Mouse (Mus musculus): ENCODE results near the gene Gpx4.

Gpx4 gene

DNA sequence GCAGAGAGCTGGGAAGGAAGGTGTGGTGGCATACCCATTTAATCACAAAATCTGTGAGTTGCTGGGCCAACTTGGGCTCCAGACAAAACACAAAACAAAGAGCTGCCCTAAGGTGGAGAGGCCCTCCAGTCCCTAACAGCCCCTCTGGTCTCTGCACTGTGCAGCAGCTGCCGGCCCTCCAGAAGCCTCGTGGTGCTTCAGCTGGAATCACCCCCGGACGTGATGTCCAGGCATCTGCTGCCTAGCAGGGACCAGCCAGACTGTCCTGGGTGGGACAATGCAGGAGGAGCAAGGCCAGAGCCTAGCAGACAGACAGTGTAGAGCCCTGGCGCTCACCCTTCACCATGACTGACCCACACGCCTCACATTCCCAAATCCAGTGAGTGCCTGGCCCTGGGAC, 44.6 kb downstream of the Gpx4 start:
- ChIA-PET CTCF (interaction anchor here in 1 of 4 experiments (1.8 kb wide), 1 partner anchor 132 kb away, joined by 4 read pairs; the partner anchor contains the start of gene Wdr18), POLR2A (interaction anchor here in 2 of 4 experiments (0.6 to 2.1 kb wide), 7 partner anchors 9 to 116 kb away, joined by 3 to 7 read pairs (median 4); partner anchors contain the start of gene Sbno2 (in 1 of the 2))

DNA sequence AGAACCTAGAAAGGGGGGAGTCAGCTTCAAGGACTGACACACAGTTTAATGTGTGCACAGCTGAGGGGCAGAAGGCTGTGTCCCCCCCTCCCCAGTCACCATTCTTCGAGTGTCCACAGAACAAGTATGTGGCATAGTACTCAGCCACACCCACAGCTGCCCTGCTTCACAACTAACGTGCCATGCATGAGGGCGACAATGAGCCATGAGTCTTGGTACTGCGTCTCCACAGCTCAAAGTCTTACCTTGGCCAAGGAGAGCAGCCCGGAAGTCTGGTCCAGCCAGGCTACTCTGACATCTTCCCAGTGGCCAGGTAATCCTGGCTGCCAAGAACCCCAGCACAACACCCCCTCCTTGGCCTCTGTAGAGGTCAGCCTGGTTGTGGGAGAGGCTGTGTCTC, 45.7 kb downstream of the Gpx4 start:
- CTCF ChIA-PET: interaction anchor here in 2 of 4 experiments (0.5 to 1.8 kb wide), 3 partner anchors 21 to 133 kb away, joined by 3 to 4 read pairs (median 4); partner anchors contain the start of gene Wdr18 (in 1 of the 2)
- POLR2A ChIA-PET: interaction anchor here in 3 of 4 experiments (0.6 to 2.1 kb wide), 16 partner anchors 9 to 663 kb away, joined by 3 to 7 read pairs (median 3); partner anchors contain the start of genes Sbno2 (in 1 of the 3) and Stk11 (in 1 of the 3)

DNA sequence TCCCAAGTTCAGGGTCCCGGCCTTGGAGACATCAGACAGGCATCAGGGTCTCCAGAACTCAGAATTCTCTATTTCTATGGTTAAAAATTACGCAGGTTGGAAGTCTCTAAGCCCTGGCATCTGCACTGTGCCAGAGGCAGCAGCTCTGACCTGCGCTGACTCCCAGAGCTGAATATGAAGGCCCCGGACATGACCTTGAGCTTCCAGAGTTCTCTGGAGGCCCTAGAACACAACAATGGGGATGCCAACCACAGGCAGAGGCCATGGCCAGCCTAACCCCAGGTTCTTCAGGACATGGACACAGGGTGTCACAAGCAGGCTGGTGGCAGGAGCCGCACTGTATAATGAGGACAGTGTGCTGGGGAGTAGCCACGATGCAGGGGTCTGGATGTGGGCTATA, 47.1 kb downstream of the Gpx4 start:
- ChIA-PET CTCF (interaction anchor here in 2 of 4 experiments (0.5 to 0.6 kb wide), 2 partner anchors 445 to 841 kb away, joined by 3 to 4 read pairs; no protein-coding TSS in a partner anchor), POLR2A (interaction anchor here in 2 of 4 experiments (0.7 to 2.0 kb wide), 3 partner anchors 40 to 328 kb away, joined by 3 to 6 read pairs (median 3); no protein-coding TSS in a partner anchor)

DNA sequence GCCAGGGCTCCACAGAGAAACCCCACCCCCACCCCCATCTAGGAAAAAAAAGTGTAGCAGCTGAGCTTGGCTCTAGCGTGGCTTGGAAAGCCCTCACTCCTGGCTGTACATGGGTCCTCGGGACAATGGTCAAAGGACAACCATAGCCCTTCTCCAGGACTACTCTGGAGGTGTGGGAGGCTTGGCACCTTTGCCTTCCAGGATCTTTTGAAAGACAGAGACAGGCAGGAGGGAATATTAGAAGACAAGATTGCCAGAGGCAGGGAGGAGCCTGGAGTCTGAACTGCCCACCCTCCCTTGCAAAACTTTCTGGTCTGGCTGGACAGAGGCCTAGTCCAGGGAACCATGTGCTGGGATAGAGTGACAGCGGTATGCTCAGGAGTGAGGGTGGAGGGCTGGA, 47.7 kb downstream of the Gpx4 start:
- ChIA-PET POLR2A (interaction anchor here in 2 of 4 experiments (0.7 to 2.0 kb wide), 7 partner anchors 10 to 329 kb away, joined by 3 to 6 read pairs (median 3); no protein-coding TSS in a partner anchor), CTCF (interaction anchor here in 1 of 4 experiments (0.5 to 0.6 kb wide), 2 partner anchors 245 to 445 kb away, joined by 3 to 4 read pairs; no protein-coding TSS in a partner anchor)

DNA sequence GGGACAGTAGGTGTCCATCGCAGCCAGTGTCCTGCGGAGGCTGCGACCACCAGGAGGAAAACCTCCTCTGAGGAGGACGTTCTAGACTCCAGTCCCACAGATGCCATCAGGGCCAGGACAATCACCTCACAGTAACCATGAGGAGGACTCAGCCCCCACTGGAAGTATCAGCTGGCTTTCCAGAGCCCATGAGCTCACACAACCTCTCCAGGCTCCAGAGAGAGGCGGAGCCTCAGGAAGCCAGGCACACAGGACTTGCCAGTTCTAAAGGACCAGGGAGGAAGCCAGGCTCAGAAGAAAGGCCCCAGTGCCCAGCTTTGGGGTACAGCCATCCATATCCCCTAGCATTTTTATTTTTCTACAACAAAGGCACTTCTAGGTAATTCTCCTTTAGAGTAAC, 48.6 kb downstream of the Gpx4 start:
- ChIA-PET CTCF (no interaction called here), POLR2A (interaction anchor here in 3 of 4 experiments (0.6 to 2.5 kb wide), 16 partner anchors 8 to 89 kb away, joined by 3 to 6 read pairs (median 3); partner anchors contain the start of genes 1600002K03Rik (in 1 of the 3) and Gpx4 (in 1 of the 3))

DNA sequence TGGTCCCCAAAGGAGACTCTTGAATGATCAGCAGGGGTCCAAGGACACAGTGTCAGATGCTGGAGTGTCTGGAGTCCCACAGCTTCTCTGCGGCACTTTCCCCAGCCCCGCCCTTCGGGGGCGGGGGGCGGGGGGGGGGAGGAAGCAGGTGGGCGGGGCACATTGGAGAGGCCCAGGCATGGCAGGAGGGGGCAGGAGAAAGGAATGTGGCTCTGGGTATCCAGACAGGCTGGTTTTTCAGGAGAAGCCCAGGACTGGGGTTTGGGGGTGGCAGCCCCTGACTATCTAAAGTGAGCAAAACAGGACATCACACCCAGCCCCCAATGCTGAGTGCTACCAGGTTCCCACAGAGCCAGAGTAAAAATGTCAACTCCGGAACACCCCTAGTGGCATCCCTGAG, 50.3 kb downstream of the Gpx4 start:
- CTCF ChIA-PET: interaction anchor here in 2 of 4 experiments (0.6 to 1.2 kb wide), 7 partner anchors 14 to 113 kb away, joined by 3 to 4 read pairs (median 4); partner anchors contain the start of genes Stk11 (in 1 of the 2) and Tmem259 (in 1 of the 2)
- POLR2A ChIA-PET: interaction anchor here in 2 of 4 experiments (0.6 to 2.8 kb wide), 10 partner anchors 8 to 243 kb away, joined by 3 to 11 read pairs (median 4); partner anchors contain the start of genes Ptbp1 (in 2 of the 2), Sbno2 (in 1 of the 2) and Stk11 (in 1 of the 2)

DNA sequence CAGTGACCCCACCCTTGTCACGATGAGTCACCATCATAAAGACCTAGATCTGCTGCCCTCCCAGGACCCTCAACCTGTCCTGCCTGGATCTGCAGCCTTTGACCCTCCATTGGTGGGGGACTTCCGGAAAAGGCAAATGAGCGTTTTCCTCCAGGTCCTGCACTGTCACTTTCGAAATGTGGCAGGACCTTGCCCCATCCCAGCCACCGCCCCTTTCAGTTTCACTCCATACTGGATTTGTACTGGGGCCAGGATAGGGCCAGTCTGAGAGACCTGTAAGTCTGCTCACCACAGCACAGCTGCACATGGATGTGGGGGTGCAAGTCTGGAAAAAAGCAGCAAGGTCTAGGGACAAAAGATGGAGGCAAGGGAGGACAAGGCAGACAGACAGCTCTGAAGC, 51.7 kb downstream of the Gpx4 start:
- POLR2A ChIA-PET: interaction anchor here in 2 of 4 experiments (0.5 to 2.8 kb wide), 5 partner anchors 8 to 88 kb away, joined by 3 to 13 read pairs (median 4); no protein-coding TSS in a partner anchor
- CTCF ChIA-PET: interaction anchor here in 2 of 4 experiments (0.6 kb wide), 3 partner anchors 101 to 330 kb away, joined by 3 to 8 read pairs (median 5); no protein-coding TSS in a partner anchor

DNA sequence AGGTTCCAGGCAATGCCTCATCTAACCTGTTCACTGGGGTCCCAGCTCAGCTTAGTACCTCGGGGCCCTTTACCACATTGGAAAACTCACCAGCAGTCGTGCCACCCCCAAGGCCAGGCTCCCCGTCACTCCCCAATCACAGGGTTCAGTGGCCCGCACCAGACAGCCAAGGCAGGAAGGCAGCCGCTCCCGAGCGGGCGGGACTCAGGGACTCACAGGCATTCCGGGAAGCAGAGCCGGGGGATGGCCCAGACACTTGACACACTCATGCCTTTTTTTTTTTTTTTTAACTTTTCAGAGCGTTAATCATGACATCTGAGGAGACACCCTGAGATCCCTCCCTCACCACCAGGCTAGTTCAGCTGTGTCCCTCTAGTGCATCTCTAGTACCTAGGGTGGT, 54.0 kb downstream of the Gpx4 start:
- CTCF ChIA-PET: interaction anchor here (0.6 to 1.4 kb wide), 4 partner anchors 18 to 125 kb away, joined by 3 to 6 read pairs (median 4); partner anchors contain the start of gene Mum1 (in 1 of the 4)
- POLR2A ChIA-PET: interaction anchor here in 2 of 4 experiments (0.6 to 2.5 kb wide), 6 partner anchors 14 to 67 kb away, joined by 3 to 8 read pairs (median 4); partner anchors contain the start of gene Stk11 (in 2 of the 2)

DNA sequence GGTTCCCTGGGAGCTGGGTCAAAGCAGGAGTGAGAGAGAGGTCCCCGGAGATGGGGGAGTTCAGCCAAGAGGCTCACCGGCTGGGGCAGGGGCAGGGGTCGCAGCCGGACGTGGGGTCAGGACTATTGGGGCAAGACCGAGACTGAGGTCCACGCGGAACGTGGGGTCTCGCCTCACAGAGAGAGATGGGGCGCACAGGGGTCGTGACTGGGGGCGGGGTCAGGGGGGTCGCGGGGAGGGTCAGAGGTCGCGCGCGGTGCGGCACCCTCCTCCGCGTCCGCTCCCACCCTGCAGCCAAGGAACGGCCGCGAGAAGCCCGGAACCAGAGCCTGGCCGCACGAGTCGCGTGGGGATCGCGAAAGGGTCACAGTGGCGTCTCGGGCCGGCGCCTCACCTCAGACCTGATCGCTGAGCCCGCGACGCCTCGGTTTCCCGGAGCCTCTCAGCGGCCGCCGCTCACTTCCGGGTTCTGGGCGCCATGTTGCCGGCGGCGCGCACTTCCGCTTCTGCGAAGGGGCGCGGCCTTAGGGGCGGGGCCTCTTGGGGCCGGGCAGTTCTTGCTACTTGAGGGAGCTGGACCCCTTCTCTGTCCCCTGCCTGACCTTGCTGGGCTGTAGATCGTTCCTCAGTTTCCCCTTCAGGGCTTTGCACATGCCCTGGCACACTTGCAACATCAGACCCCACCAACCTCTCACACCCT, 55.4 kb downstream of the Gpx4 start:
- CTCF ChIA-PET: no interaction called here
- POLR2A ChIA-PET: interaction anchor here in 3 of 4 experiments (0.6 to 1.7 kb wide), 17 partner anchors 8 to 193 kb away, joined by 3 to 7 read pairs (median 3); partner anchors contain the start of genes Med16 (in 1 of the 3), Rps15 (in 1 of the 3), Tmem259 (in 1 of the 3) and Wdr18 (in 1 of the 3)

DNA sequence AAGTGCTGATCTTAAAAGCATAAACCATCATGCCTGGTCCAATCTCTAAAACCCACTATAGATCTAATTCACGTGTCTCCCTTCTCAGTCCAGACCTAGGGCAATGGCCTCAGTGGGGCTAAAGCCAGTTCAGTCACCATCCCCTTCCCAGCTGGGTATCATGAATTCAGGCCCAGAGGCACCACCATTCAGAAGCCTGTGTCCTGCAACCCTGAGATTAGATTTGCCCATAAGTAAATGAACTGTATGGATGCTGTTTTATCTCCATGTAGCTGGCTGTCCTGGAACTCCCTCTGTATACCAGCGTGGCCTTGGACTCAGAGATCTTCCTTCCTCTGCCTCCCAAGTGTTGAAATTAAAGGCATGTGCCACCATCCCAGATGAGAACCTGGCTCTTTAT, 56.1 kb downstream of the Gpx4 start:
- ChIA-PET POLR2A (interaction anchor here in 3 of 4 experiments (0.6 to 2.4 kb wide), 19 partner anchors 7 to 194 kb away, joined by 3 to 10 read pairs (median 3); partner anchors contain the start of genes Wdr18 (in 2 of the 3), Med16 (in 1 of the 3) and Tmem259 (in 1 of the 3)), CTCF (interaction anchor here in 1 of 4 experiments (0.7 kb wide), 1 partner anchor 12 kb away, joined by 4 read pairs; the partner anchor contains the start of gene Stk11)

DNA sequence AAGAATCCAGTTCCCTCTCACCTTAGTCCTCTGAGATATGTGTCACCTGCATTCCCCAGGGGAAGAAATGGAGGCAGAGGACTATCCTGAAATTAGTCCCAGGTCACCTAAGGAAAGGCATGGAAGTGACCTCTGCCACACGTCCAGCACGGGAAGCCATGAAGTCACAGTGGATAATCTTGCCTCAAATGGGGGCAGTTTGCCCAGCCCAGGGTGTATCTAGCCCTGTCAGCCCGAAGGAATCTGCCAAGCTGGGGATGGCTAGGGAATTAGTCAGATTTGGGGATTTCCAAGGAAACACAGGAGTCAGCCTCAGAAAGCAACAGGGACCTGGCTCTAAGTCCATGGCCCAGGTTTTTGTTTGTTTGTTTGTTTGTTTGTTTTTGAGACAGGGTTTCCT, 57.2 kb downstream of the Gpx4 start:
- POLR2A ChIA-PET: interaction anchor here in 2 of 4 experiments (0.5 to 4.0 kb wide), 5 partner anchors 11 to 144 kb away, joined by 3 to 20 read pairs (median 3); partner anchors contain the start of genes Stk11 (in 1 of the 2) and Wdr18 (in 1 of the 2)
- CTCF ChIA-PET: interaction anchor here in 1 of 4 experiments (0.6 kb wide), 1 partner anchor 471 kb away, joined by 4 read pairs; no protein-coding TSS in a partner anchor

DNA sequence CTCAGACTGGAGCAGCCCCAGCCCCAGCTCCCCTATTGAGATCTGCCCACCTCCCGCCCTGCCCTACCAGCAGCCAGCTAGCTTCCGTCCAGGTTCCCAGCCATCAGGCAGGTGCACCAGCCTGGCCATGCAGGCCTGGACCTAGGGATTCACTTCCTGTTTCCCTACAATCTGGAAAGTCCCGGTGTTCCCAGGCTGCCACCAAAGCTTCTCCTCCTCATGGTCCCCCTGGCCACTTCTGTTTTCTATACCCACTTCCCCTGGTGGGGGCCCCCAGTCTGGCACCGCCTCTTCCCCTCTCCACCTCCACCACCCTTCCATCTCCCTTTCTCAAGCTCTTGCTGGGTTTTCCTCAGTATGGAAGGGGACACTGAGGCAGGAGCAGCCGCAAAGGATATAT, 58.5 kb downstream of the Gpx4 start, which contains the start of gene Sbno2:
Sbno2 (minus strand) TSS at position 112 of the 400 bp plus-strand sequence.
- CTCF ChIA-PET: interaction anchor here in 1 of 4 experiments (1.0 to 2.3 kb wide), 4 partner anchors 10 to 268 kb away, joined by 3 to 11 read pairs (median 3); partner anchors contain the start of genes Stk11 and Tmem259
- POLR2A ChIA-PET: interaction anchor here in 3 of 4 experiments (0.6 to 4.0 kb wide), 37 partner anchors 8 to 318 kb away, joined by 3 to 20 read pairs (median 4); partner anchors contain the start of genes Tmem259 (in 2 of the 3), Cbarp (in 1 of the 3), Med16 (in 1 of the 3) and Rps15 (in 1 of the 3)

DNA sequence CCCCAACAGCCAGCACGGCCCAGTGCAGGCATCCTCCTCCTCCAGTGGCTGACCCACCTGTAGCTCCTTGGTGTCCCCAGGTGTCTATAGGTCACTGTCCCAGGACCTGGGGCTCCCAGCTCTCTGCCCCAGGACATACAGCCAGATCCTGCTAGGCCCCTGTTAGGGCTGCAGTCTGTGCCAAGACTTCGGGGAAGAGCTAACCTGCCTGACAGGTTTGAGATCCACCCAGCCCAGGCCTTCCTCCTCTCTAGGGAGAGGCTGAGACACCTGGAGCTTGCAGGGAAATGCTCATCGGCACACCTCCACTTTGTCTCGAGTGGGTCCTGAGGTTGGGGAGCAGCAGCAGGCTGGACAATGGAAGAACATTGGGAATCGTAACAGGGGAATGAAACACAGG, 59.0 kb downstream of the Gpx4 start:
- ChIA-PET POLR2A (interaction anchor here in 3 of 4 experiments (0.6 to 4.0 kb wide), 41 partner anchors 7 to 401 kb away, joined by 3 to 20 read pairs (median 4); partner anchors contain the start of genes Tmem259 (in 2 of the 3), Bsg (in 1 of the 3), Cbarp (in 1 of the 3) and Gpx4 (in 1 of the 3)), CTCF (interaction anchor here in 1 of 4 experiments (0.7 to 2.3 kb wide), 7 partner anchors 10 to 268 kb away, joined by 3 to 11 read pairs (median 3); partner anchors contain the start of genes Stk11, Tmem259 and Wdr18)

Measured in embryonic stem cell, embryonic (primary cell).